Mouse (Mus musculus) megakaryocyte, embryonic 14.5 days (primary cell): ENCODE measurements around the gene Zfp456.
"Not testable (repeated sequence)": the region's sequence is repeated elsewhere in the genome, so short reads cannot be mapped to it uniquely, and the experiment has no call there.

Experiments used
- FLI1 ChIP-seq: IDR thresholded peaks from 2 replicates; pipeline ENCODE4 v1.6.1; 2012; ENCODE audit warnings: low read length, inconsistent platforms, mixed read lengths
- GATA1 ChIP-seq: IDR thresholded peaks from 3 replicates; pipeline ENCODE4 v1.6.1; 2012; ENCODE audit warnings: mixed read lengths, low read length, inconsistent platforms, borderline replicate concordance

- TF ChIP-seq GATA1, FLI1: not testable (repeated sequence)
Observed at GRCm38 (mm10) chr13:67376255-67376654, 645 bp upstream of the Zfp456 start.
